Mouse (Mus musculus): ENCODE measurements around the gene Trim72. TPM values are rescaled to one million over a fixed set of nuclear protein-coding genes. Genes with fewer than 3 reads are reported as not detected.

Trim72 gene
- not detected for polyA plus RNA-seq (2017; shearing (Covaris generic))

DNA sequence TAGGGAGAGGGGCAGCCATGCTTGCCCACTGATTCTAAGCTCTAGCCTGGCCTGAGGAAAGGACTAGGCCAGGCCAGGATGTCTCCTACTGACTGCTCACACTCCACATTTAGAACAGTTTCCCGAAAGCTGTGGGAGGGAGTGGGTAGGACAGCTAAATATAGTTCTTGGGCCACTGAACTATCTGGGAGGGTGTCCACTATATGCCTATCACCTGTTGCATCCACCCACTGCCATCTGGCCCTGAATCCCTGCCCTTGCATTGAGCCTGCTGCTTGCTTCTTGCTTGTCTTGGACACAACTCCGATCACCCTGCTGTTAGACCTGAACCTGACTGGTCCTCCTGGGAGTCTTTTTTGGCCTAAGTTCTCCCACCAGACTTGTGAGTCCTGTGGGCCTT, at the start of gene Trim72:
Gene Trim72, plus strand, starts transcription at position 262 of the 400 bp plus-strand sequence.

DNA sequence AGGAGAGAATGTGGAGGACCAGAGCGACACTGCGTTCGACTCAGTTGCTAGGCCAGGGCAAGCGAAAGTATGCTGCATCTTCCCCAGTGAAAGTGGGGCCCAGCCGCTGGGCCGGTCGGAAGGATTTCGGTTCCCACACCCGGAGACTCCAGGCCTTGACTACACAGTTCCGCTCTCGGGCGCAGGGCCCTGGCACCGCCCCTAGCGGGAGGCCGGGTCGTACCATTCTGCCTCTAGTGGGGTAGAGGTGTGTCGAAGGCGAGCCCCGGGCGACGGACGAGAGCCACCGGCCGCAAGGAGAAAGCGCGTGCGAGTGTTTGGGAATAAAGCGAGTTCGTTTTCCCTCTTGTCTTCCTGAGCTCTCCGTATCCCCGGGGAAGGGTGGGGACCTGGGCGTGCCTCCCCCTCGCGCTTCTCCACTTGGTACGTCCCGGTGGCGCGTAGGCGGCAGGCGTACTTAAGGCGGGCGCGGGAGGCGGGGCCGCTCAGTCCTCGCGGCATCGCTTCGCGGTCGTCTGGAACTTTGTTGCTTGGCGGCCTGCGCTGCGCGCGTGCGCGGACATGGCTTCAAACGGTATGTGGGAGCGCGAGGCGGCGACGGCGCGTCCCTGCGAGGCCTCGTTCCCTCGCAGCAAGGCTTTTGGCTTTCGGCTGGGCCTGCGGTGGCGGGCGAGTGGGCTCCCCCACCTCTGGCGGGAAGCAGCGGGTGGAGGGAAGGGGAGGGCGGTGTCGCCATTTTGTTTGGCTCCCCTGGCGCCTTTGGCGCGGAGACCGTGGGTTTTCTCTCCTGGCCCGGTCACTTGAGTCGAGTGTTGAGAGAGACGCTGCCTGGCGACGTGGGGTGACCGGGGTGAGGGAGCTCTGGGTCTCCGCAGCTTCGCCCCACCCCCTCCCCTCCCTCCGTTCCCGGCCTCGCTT, 36.5 kb upstream of the Trim72 start, which contains the start of gene Fus:
Gene Fus, plus strand, starts transcription at position 454 of the 918 bp plus-strand sequence.

DNA sequence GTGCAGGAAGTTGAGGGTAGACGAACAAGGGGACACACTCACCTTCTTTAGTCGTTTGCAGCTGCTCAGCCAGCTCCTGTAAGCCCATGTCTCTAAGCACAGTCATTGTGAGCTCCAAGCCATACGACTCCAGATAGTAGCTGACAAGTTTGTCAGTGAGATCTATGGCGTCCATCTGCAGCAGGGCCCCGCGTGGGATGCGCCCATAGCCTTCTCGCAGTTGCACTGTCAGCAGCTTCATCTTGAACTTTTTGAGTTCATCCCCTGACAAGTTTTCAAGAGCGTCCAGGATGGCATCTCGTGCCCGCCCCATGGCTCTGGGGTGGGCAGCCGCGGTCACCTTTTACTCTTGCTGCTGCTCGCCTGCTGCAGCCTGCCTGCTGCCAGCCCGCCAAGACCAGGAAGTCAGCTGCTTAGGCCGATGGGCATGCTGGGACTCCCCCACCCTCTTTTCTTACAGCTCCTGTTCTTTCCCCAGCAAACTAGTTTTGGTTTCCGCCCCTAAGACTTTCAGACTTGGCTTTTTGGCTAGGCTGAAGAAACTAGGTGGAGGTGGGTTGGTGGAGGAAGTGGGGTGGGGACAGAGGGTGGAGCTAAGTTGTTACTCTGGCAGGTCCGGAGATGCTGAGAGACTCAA, 10.3 kb upstream of the Trim72 start, which contains the start of gene Pycard:
Gene Pycard, minus strand, starts transcription at position 527 of the 637 bp plus-strand sequence.

Other genes starting within 250 kb of the Trim72 start
- gene Orai3, start 234.1 kb upstream of the Trim72 start, polyA plus RNA-seq (2017; shearing (Covaris generic)), result 10.5 TPM
- gene Setd1a, start 227.3 kb upstream of the Trim72 start, polyA plus RNA-seq (2017; shearing (Covaris generic)), result 7.5 TPM
- gene Gm49388, start 218.3 kb upstream of the Trim72 start, polyA plus RNA-seq (2017; shearing (Covaris generic)), result not detected
- gene Hsd3b7, start 203.3 kb upstream of the Trim72 start, polyA plus RNA-seq (2017; shearing (Covaris generic)), result 0.79 TPM
- gene Stx4a, start 179.7 kb upstream of the Trim72 start, polyA plus RNA-seq (2017; shearing (Covaris generic)), result 111 TPM
- gene Stx1b, start 179.4 kb upstream of the Trim72 start, polyA plus RNA-seq (2017; shearing (Covaris generic)), result 0.41 TPM
- 25.8 TPM for gene Zfp646, start 127.7 kb upstream of the Trim72 start, polyA plus RNA-seq (2017; shearing (Covaris generic))
- gene Zfp668, start 127.1 kb upstream of the Trim72 start, polyA plus RNA-seq (2017; shearing (Covaris generic)), result 9.0 TPM
- gene Prss53, start 113.0 kb upstream of the Trim72 start, polyA plus RNA-seq (2017; shearing (Covaris generic)), result 0.51 TPM
- gene Gm21974, start 108.5 kb upstream of the Trim72 start, polyA plus RNA-seq (2017; shearing (Covaris generic)), result not detected
- gene Vkorc1, start 108.3 kb upstream of the Trim72 start, polyA plus RNA-seq (2017; shearing (Covaris generic)), result 47.2 TPM
- 39.1 TPM for gene Bckdk, start 99.9 kb upstream of the Trim72 start, polyA plus RNA-seq (2017; shearing (Covaris generic))
- 32.7 TPM for gene Kat8, start 91.4 kb upstream of the Trim72 start, polyA plus RNA-seq (2017; shearing (Covaris generic))
- gene Prss8, start 73.8 kb upstream of the Trim72 start, polyA plus RNA-seq (2017; shearing (Covaris generic)), result not detected
- 1.7 TPM for gene Prss36, start 57.2 kb upstream of the Trim72 start, polyA plus RNA-seq (2017; shearing (Covaris generic))
- gene Fus, start 36.5 kb upstream of the Trim72 start, polyA plus RNA-seq (2017; shearing (Covaris generic)), result 253 TPM
- gene Pycard, start 10.1 kb upstream of the Trim72 start, polyA plus RNA-seq (2017; shearing (Covaris generic)), result 95.9 TPM
- gene Itgam, start 58.7 kb downstream of the Trim72 start, polyA plus RNA-seq (2017; shearing (Covaris generic)), result 0.39 TPM
- not detected for gene Gm49368, start 58.7 kb downstream of the Trim72 start, polyA plus RNA-seq (2017; shearing (Covaris generic))
- gene Itgax, start 125.6 kb downstream of the Trim72 start, polyA plus RNA-seq (2017; shearing (Covaris generic)), result 0.72 TPM
- 0.26 TPM for gene Itgad, start 150.4 kb downstream of the Trim72 start, polyA plus RNA-seq (2017; shearing (Covaris generic))
- not detected for gene Cox6a2, start 202.4 kb downstream of the Trim72 start, polyA plus RNA-seq (2017; shearing (Covaris generic))
- 17.4 TPM for gene Armc5, start 233.4 kb downstream of the Trim72 start, polyA plus RNA-seq (2017; shearing (Covaris generic))
- gene 9130023H24Rik, start 234.1 kb downstream of the Trim72 start, polyA plus RNA-seq (2017; shearing (Covaris generic)), result 0.71 TPM
- gene Tgfb1i1, start 242.9 kb downstream of the Trim72 start, polyA plus RNA-seq (2017; shearing (Covaris generic)), result 0.59 TPM

Data from effector memory CD4-positive, alpha-beta T cell, adult 5 months (primary cell).